Mouse (Mus musculus) intestine, postnatal 0 days (tissue): ENCODE results near the gene Dusp16. TPM values are rescaled to one million over a fixed set of nuclear protein-coding genes. Genes with fewer than 3 reads are reported as not detected.
A peak's percentile ranks its signal among the peaks of the same experiment; 100 is the strongest.

ENCODE experiments used
- ATAC-seq: fragments of 200-750 bp; cut with Nextera tagmentation; 2 replicates; pipeline ENCODE4 v1.8.0; 2017; ENCODE audit warnings: mild to moderate bottlenecking, moderate TSS enrichment, moderate library complexity
- H3K27ac ChIP-seq: fragments of 300-500 bp; sonication (generic); 2 replicates; pipeline ENCODE4 v1.5.1; 2014; ENCODE audit warnings: mild to moderate bottlenecking, low read depth, low read length, moderate library complexity
- H3K27me3 ChIP-seq: fragments of 300-500 bp; sonication (generic); replicated peaks from 2 replicates; pipeline ENCODE4 v1.6.1; 2014; ENCODE audit warnings: low read length, mixed read lengths; ENCODE audit not compliant: control insufficient read depth, insufficient read depth
- H3K36me3 ChIP-seq: fragments of 300-500 bp; sonication (generic); 2 replicates; pipeline ENCODE4 v1.6.1; 2014; ENCODE audit warnings: mild to moderate bottlenecking, moderate library complexity; ENCODE audit not compliant: control insufficient read depth, insufficient read depth
- H3K4me1 ChIP-seq: fragments of 300-500 bp; sonication (generic); replicated peaks from 2 replicates; pipeline ENCODE4 v1.6.1; 2014; ENCODE audit warnings: antibody characterized with exemption, low read length, mixed read lengths; ENCODE audit not compliant: control insufficient read depth, insufficient read depth
- H3K4me2 ChIP-seq: fragments of 300-500 bp; sonication (generic); replicated peaks from 2 replicates; pipeline ENCODE4 v1.6.1; 2014; ENCODE audit warnings: low read depth, mild to moderate bottlenecking, moderate library complexity
- H3K4me3 ChIP-seq: fragments of 300-500 bp; sonication (generic); 2 replicates; pipeline ENCODE4 v1.5.1; 2014; ENCODE audit warnings: low read depth, low read length
- H3K9ac ChIP-seq: fragments of 300-500 bp; sonication (generic); 2 replicates; pipeline ENCODE4 v1.6.1; 2014; ENCODE audit warnings: mild to moderate bottlenecking, low read depth, low read length
- H3K9me3 ChIP-seq: fragments of 300-500 bp; sonication (generic); 2 replicates; pipeline ENCODE4 v1.6.1; 2016; ENCODE audit warnings: mixed run types; ENCODE audit not compliant: control insufficient read depth
- CTCF ChIP-seq: sonication (generic); IDR thresholded peaks from 2 replicates; pipeline ENCODE4 v1.5.1; 2016; ENCODE audit warnings: low read depth, mild to moderate bottlenecking, control low read depth, antibody characterized with exemption, moderate library complexity
- WGBS: fragments of 180-500 bp; shearing (Covaris S2); extraction: QIAGEN DNeasy Blood & Tissue Kit; methylation state at CpG from one replicate; pipeline ENCODE4 v1.1.7; 2014; 5-methylcytosine and 5-hydroxymethylcytosine counted together
- polyA plus RNA-seq: library from polyadenylated mRNA; unstranded; fragments of >200 nt; fragmentation: Nextera tagmentation; extraction: Ambion mirVana; gene quantifications from 2 replicates; pipeline ENCODE4 v1.2.1, GENCODE M21; 2015

Dusp16 gene
- polyA plus RNA-seq, result 6.7 and 8.4 TPM in 2 replicates

- TF ChIP-seq CTCF, result no peak
- Histone ChIP-seq H3K9ac (peak within 1 kb of the TSS; percentile 99), H3K27ac (peak within 1 kb of the TSS; percentile 99), H3K4me1 (no peaks in the 10 kb centered on the region), H3K36me3 (no peaks in the 10 kb centered on the region), H3K4me3 (peak within 1 kb of the TSS; percentile 84), H3K4me2 (peak within 1 kb of the TSS; percentile 73), H3K27me3 (no peaks in the 10 kb centered on the region), H3K9me3 (no peaks in the 10 kb centered on the region)
- under 1% methylated on average over 72 of the region's 108 CpGs for WGBS
- peak; percentile 88 for ATAC-seq
These were observed at the start of gene Dusp16 for GRCm38 (mm10) chr6:134792141-134793045. Dusp16 (minus strand) TSS chr6:134792625.

GRCm38 (mm10) chr6:134840346-134840745 is 47.9 kb upstream of the Dusp16 start:
- Histone ChIP-seq H3K27me3 (no peaks in the 10 kb centered on the region), H3K4me2 (no peak overlapping the region), H3K36me3 (0 out of 2 replicates have a peak, but pooled peaks cover 6% of the 10 kb centered on the region), H3K9ac (no peak overlapping the region), H3K4me3 (no peak overlapping the region), H3K4me1 (no peaks in the 10 kb centered on the region), H3K27ac (no peak overlapping the region), H3K9me3 (no peaks in the 10 kb centered on the region)
- WGBS, result 74% methylated on average over 2 of the region's 2 CpGs
- no peak for TF ChIP-seq CTCF
- no peak for ATAC-seq

GRCm38 (mm10) chr6:134838111-134838510 is 45.7 kb upstream of the Dusp16 start:
- no peak overlapping the region for H3K9ac ChIP-seq
- H3K4me3 ChIP-seq, result no peak overlapping the region
- H3K9me3 ChIP-seq, result no peaks in the 10 kb centered on the region
- H3K27me3 ChIP-seq, result no peaks in the 10 kb centered on the region
- WGBS, result 91% methylated on average over 4 of the region's 4 CpGs
- no peak for TF ChIP-seq CTCF
- no peak for ATAC-seq
- no peaks in the 10 kb centered on the region for H3K4me1 ChIP-seq
- 0 out of 2 replicates have a peak, but pooled peaks cover 6% of the 10 kb centered on the region for H3K36me3 ChIP-seq
- no peak overlapping the region for H3K4me2 ChIP-seq
- H3K27ac ChIP-seq, result no peak overlapping the region

GRCm38 (mm10) chr6:134834585-134835251 is 42.3 kb upstream of the Dusp16 start:
- WGBS, result 82% methylated on average over 9 of the region's 9 CpGs
- ATAC-seq, result no peak
- Histone ChIP-seq H3K9me3 (no peaks in the 10 kb centered on the region), H3K4me1 (no peaks in the 10 kb centered on the region), H3K4me2 (no peak overlapping the region), H3K4me3 (no peak overlapping the region), H3K27me3 (no peaks in the 10 kb centered on the region), H3K27ac (no peak overlapping the region), H3K9ac (no peak overlapping the region), H3K36me3 (0 out of 2 replicates have a peak, but pooled peaks cover 6% of the 10 kb centered on the region)
- TF ChIP-seq CTCF, result no peak

- WGBS, result 2% methylated on average over 10 of the region's 10 CpGs
These were observed 38.4 kb upstream of the Dusp16 start for GRCm38 (mm10) chr6:134830776-134831175.

More at GRCm38 (mm10) chr6:134830776-134831175, 38.4 kb upstream of the Dusp16 start:
- TF ChIP-seq CTCF, result no peak
- peak overlapping the region; percentile 60; the same call in 1 of the 2 replicates for H3K9ac ChIP-seq
- H3K4me2 ChIP-seq, result peak overlapping the region; percentile 75
- H3K9me3 ChIP-seq, result no peaks in the 10 kb centered on the region
- peak overlapping the region; percentile 58 for H3K4me3 ChIP-seq
- H3K27ac ChIP-seq, result peak overlapping the region; percentile 96
- H3K27me3 ChIP-seq, result no peaks in the 10 kb centered on the region
- 0 out of 2 replicates have a peak, but pooled peaks cover 2% of the 10 kb centered on the region for H3K4me1 ChIP-seq
- H3K36me3 ChIP-seq, result no peaks in the 10 kb centered on the region
- no peak for ATAC-seq
